Mouse (Mus musculus): ENCODE measurements around the gene Kcnma1.
A peak's percentile ranks its signal among the peaks of the same experiment; 100 is the strongest.

Gene Kcnma1

GRCm38 (mm10) chr14:23592826-23593447 lies 421.4 kb downstream of the Kcnma1 start:
- DNase-seq (ENCODE audit: low spot score), result no peak

GRCm38 (mm10) chr14:23589744-23590481 lies 424.4 kb downstream of the Kcnma1 start:
- DNase-seq (ENCODE audit: low spot score), result no peak

- DNase-seq (ENCODE audit: low spot score), result peak; percentile 44
These were observed 426.8 kb downstream of the Kcnma1 start for GRCm38 (mm10) chr14:23587451-23587850.

GRCm38 (mm10) chr14:23583235-23583634 lies 431.1 kb downstream of the Kcnma1 start:
- peak; percentile 86 for DNase-seq (ENCODE audit: low spot score)

DNA sequence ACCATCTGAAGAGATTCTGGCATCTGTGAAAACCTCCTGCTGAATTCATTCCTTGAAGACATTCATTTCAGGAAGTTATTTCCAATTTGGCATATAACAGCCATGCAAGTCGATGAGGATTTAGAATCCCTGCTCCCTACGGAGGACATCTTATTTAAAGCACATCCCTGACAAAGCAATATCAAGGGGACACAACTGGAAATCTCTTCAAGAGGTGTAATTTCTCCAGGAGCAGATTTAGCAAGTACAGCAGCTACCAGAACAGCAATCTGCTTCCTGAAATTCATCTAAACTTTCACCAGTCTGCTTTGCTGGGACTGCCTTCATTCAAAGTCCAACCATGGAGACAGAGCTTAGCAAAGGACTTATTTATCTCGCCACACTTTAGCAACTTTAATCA lies 433.0 kb downstream of the Kcnma1 start:
- no peak for DNase-seq (ENCODE audit: low spot score)

DNA sequence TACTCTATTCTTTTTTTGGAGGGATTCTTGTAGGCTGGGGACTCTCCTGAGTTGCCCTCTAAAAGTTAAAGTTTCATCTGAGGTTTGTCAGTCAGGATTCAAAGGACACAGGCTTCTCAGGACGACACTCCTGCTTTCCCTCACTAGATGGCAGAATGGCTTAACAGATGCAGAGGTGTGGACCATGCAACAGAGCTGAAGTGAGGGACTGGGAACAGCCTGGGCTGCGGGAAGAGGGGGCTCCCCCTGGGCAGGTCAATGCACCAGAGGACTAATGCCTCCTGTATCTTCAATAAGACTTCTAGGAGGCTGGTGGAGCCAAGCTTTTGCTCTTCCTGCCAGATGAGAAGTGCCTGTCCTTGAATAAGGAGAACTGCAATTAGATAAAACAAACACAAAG lies 438.3 kb downstream of the Kcnma1 start:
- DNase-seq (ENCODE audit: low spot score), result peak; percentile 36

DNA sequence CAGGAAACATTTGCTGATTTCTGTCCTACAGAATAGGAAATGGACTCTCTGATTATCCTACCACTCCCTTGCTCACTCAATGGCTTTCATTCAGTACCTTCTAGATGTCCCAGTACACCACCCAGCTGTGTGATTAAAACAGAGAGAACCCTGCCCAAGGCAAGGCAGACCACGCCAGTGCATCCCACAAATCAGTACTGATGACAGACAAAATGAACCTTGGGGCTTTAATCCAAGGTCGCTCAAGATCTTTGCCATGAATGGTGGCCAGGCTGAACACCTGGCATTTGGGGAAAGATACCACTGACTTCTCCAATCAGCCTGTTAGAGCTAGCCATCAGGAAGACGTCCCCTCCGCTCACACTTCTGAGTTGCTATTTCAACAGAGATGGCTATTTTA lies 440.2 kb downstream of the Kcnma1 start:
- no peak for DNase-seq (ENCODE audit: low spot score)

GRCm38 (mm10) chr14:23573385-23573784 lies 440.9 kb downstream of the Kcnma1 start:
- no peak for DNase-seq (ENCODE audit: low spot score)

GRCm38 (mm10) chr14:23572778-23573177 lies 441.5 kb downstream of the Kcnma1 start:
- DNase-seq (ENCODE audit: low spot score), result no peak

GRCm38 (mm10) chr14:23570251-23570650 lies 444.0 kb downstream of the Kcnma1 start:
- no peak for DNase-seq (ENCODE audit: low spot score)

DNA sequence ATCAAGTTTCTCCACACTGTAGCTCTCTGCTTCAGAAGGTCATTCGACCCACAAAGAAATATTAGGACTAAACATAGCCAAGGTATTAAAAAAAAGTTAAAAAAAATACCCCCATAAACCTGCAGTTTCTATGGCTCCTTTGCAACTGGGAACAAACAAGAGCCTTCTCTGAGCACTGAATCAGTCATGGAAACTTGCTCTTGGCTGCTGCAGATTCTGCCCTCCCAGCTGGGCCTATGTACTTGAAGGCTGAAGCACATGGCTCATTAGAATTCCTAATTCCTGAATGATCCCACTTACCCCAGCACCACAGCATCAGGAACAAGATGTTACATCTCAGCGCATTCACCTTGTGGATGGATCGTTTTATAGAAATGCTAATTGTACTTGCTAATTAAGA lies 448.4 kb downstream of the Kcnma1 start:
- no peak for DNase-seq (ENCODE audit: low spot score)

- no peak for DNase-seq (ENCODE audit: low spot score)
These were observed 449.8 kb downstream of the Kcnma1 start for GRCm38 (mm10) chr14:23564474-23564873.

- DNase-seq (ENCODE audit: low spot score), result no peak
These were observed 451.1 kb downstream of the Kcnma1 start for GRCm38 (mm10) chr14:23563180-23563579.

- DNase-seq (ENCODE audit: low spot score), result no peak
These were observed 458.6 kb downstream of the Kcnma1 start for GRCm38 (mm10) chr14:23555647-23556046.

- no peak for DNase-seq (ENCODE audit: low spot score)
These were observed 461.9 kb downstream of the Kcnma1 start for GRCm38 (mm10) chr14:23552252-23552974.

- DNase-seq (ENCODE audit: low spot score), result no peak
These were observed 463.8 kb downstream of the Kcnma1 start for GRCm38 (mm10) chr14:23550467-23550866.

GRCm38 (mm10) chr14:23542131-23542530 lies 472.2 kb downstream of the Kcnma1 start:
- no peak for DNase-seq (ENCODE audit: low spot score)

- no peak for DNase-seq (ENCODE audit: low spot score)
These were observed 474.7 kb downstream of the Kcnma1 start for GRCm38 (mm10) chr14:23539621-23540020.

DNA sequence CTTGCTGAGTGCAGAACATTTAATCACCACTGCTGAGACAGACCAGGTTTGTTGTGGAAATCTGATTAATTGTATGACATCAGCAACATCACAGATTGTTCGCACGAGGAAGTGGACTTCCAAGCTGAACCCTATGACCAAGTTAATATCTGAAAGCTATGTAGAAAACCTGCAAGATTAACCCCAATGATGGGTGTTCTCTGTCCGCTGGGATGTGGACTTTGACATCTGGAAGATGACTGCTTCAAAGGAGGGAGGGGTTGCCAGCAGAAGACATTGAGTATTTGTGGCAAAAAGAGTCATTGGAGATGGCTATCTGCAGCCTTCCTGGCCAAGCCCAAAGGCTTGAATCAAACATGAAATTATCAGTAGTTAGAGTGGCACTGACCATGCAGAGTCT lies 480.9 kb downstream of the Kcnma1 start:
- DNase-seq (ENCODE audit: low spot score), result no peak

GRCm38 (mm10) chr14:23531735-23532525 lies 482.4 kb downstream of the Kcnma1 start:
- DNase-seq (ENCODE audit: low spot score), result no peak

DNA sequence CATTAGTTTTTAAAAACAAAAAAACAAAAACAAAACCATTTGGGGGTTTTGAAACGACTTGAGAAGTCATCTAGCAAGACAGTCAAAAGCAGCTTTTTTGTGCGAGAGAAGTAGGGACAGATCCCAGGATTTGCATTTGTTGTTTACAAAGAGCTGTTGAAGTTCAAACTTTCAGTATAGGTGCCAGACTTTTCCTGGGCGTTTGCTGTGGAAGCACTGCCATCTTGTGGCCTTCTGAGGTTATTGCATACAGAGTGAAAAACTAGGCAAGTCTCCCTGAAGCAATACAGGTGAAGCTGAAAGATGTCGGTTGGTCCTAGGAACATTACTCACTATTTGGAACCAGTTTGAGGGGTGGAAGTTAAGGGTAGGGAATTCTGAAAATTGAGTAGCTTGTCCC lies 484.6 kb downstream of the Kcnma1 start:
- peak; percentile 50 for DNase-seq (ENCODE audit: low spot score)

GRCm38 (mm10) chr14:23529229-23529628 lies 485.1 kb downstream of the Kcnma1 start:
- DNase-seq (ENCODE audit: low spot score), result no peak

Data from layer of hippocampus, adult 11-12 months (tissue).